Mouse (Mus musculus) spleen, postnatal 0 days (tissue): ENCODE results near the gene Mrgpra2a. TPM values are rescaled to one million over a fixed set of nuclear protein-coding genes. Genes with fewer than 3 reads are reported as not detected.

ENCODE experiments used
- polyA plus RNA-seq: library from polyadenylated mRNA; unstranded; fragments of >200 nt; fragmentation: Nextera tagmentation; extraction: Ambion mirVana; gene quantifications from 2 replicates; pipeline ENCODE4 v1.2.1, GENCODE M21; 2015

The Mrgpra2a gene
- polyA plus RNA-seq: 2.6 and 3.7 TPM in 2 replicates

GRCm38 (mm10) chr7:47452015-47452414 is at the start of gene Mrgpra2a:
Gene Mrgpra2a, minus strand, starts transcription at chr7:47452139.

Other genes starting within 250 kb of the Mrgpra2a start
- gene Mrgpra6, start 247.2 kb downstream of the Mrgpra2a start, polyA plus RNA-seq: not detected in 2 replicates
- gene Mrgpra9, start 199.3 kb downstream of the Mrgpra2a start, polyA plus RNA-seq: not detected in 2 replicates
- gene Mrgpra1, start 97.9 kb downstream of the Mrgpra2a start, polyA plus RNA-seq: not detected in 2 replicates
- gene Mrgpra2b, start 76.7 kb upstream of the Mrgpra2a start, polyA plus RNA-seq: 11.9 and 15.3 TPM in 2 replicates
- not detected in 2 replicates for gene Mrgpra3, start 149.2 kb upstream of the Mrgpra2a start, polyA plus RNA-seq